Mouse (Mus musculus) gastrocnemius, adult 2 months (tissue): ENCODE data around the gene Emc7. TPM values are rescaled to one million over a fixed set of nuclear protein-coding genes. Genes with fewer than 3 reads are reported as not detected.

Experiments used
- DNase-seq: peaks from one replicate; pipeline ENCODE4 v3.0.0; 2022
- H3K27ac ChIP-seq: fragments of 200-600 bp; 2 replicates; pipeline ENCODE4 v1.8.1; 2022; ENCODE audit warnings: mild to moderate bottlenecking
- H3K4me3 ChIP-seq: fragments of 200-600 bp; 2 replicates; pipeline ENCODE4 v1.8.1; 2022; ENCODE audit warnings: mild to moderate bottlenecking, moderate library complexity
- CTCF ChIP-seq: fragments of 200-600 bp; IDR thresholded peaks from 2 replicates; pipeline ENCODE4 v1.8.1; 2022; ENCODE audit warnings: antibody characterized with exemption, mild to moderate bottlenecking, moderate library complexity
- intact Hi-C: fragments of 180-260 bp; cut with DNase I; formaldehyde crosslinking; loops from one replicate; pipeline ENCODE4 v1.15.1; 2025
- total RNA-seq, 2 experiments: library from RNA; stranded (reverse); gene quantifications; 2 replicates each; pipeline ENCODE4 v1.2.3; 2021

Gene Emc7
- total RNA-seq, 2 experiments from 2014 or later, result 12.6 to 15.3 TPM

DNA sequence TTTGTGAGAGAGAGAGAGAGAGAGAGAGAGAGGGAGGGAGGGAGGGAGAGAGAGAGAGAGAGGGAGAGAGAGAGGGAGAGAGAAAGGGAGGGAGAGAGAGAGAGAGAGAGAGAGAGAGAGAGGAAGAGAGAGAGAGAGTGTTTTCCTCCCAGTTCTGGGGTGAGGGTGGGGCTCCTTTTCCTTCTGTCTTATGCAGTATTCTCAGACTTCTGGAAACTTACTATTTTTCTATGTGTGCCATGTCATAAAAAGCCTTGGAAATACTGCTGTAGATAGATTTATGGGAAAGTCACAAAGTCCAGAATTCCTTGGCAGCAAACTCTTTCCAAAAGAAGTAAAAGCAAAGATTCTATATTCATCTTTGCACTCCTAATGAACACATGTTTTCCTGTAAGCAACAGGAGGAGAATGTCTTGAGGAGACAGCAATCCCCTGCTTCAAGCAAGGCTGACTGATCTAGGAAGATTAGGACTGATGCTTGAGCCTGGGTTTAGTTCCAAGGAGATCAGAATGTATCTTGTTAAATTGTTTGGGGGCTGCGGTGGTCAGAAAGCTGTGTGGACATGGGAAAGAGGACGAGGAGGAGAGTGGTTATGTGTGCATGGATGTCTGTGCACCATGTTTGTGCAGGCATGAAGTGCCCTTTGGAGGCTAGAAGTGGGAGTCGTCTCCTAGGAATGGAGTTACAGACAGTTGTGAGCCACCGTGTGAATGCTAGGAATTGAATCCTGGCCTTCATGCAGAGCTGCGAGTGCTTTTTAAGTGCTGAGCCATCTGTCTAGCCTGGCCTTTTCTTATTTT lies 27.9 kb downstream of the Emc7 start:
- intact Hi-C loops, result loop anchor here (5.0 kb wide), 1 partner anchor 220 kb away; the partner anchor contains the start of gene Nop10
- TF ChIP-seq CTCF, result no peak
- no peak for DNase-seq
- Histone ChIP-seq H3K4me3 (no peak overlapping the region), H3K27ac (no peak overlapping the region)

DNA sequence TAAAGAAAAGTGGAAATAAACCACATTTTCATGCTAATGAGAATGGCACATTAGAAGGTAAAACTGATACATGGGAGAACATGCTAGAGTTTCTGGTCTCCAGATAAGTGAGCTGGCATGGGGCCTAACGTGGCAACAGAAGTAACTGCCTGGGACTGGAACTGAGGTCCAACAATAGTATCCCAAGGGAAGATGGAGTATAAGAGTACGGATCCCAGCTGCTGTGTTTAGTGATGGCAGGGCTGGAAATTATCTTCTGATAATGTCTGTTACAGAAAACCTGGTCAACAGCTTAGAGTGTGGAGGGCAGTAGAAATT lies 28.5 kb downstream of the Emc7 start:
- Histone ChIP-seq H3K27ac (no peak overlapping the region), H3K4me3 (no peak overlapping the region)
- TF ChIP-seq CTCF, result no peak
- intact Hi-C loops, result loop anchor here (5.0 kb wide), 1 partner anchor 221 kb away; the partner anchor contains the start of gene Nop10
- no peak for DNase-seq

DNA sequence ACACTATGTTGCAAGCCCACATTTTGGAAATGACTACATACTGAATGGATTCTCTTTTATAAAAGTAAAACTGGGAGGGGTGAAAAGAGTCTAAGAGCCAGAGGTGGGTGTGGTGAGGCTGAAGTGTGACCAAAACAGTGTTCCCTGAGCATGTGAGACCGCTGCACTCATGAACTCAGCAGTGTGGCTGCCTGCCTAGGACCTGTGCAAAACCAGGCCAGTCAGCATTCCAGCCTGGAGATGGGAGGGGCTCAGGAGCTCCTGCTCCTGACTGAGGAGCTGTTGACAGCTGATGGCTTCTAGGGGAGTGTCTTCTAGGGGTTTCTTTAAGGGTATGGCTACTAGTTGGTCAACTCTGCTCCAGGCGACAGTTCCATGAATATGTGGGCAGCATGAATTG lies 30.1 kb downstream of the Emc7 start:
- H3K27ac ChIP-seq, result peak overlapping the region; percentile 57; the same call in 1 of the 2 replicates
- TF ChIP-seq CTCF, result no peak
- peak; percentile 80 for DNase-seq
- intact Hi-C loops, result loop anchor here (5.0 kb wide), 1 partner anchor 223 kb away; the partner anchor contains the start of gene Nop10
- no peak overlapping the region for H3K4me3 ChIP-seq

DNA sequence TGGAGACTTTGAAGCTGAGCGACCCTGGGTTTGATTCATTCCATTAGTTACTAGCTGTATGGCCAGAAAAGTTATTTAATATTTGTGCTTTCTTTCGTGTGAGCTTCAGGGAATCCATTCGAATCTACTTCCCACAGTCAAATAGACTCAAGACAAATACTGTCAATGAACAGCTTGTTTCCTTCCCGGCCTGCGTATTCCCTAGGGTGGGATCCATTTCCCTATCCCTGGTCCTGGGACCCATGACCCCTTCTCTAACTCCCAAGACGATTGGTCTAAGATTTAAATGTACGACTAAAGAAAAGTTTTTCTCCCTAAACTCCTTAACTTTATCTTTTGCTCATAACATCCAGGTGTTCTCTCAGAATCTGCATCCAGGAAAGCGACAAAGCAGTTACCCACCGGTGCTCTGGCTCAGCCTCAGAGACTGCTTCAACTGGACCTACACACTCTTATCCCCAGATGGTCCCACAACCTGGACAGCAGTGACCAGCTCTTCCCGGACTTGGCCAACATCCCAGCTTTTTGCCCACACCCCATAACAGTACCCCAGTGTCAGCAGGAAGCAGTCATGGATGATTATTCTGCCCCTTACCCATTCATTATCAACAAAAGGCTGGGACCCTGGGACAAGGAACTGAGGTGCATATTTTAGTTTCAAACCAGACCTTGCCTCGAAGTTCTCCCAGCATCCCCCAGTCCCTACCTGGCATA lies 35.8 kb downstream of the Emc7 start:
- DNase-seq, result no peak
- no peak overlapping the region for H3K4me3 ChIP-seq
- H3K27ac ChIP-seq, result no peak overlapping the region
- no peak for TF ChIP-seq CTCF
- intact Hi-C loops, result no loop called here

DNA sequence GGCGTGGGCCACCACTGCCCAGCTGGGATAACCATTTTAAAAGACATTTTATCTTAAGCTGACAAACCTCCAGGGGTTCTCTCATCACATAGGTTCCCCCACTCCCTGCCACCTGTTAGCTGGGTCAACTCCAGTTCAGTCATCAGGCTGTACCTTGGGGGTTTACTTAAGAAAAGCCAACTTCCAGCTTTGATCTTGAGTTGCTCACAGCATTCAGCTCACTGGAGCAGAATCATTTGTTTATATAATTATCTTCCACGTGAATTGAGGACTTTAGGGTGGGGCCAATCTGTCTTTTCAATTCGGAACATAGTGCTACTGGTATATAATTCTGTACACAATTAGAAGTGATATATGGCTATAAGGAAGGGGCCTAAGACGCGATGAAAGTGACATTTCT lies 36.8 kb downstream of the Emc7 start:
- no peak for TF ChIP-seq CTCF
- Histone ChIP-seq H3K27ac (peak overlapping the region; percentile 96), H3K4me3 (peak overlapping the region; percentile 88; the same call in 1 of the 2 replicates)
- no peak for DNase-seq
- intact Hi-C loops, result no loop called here

DNA sequence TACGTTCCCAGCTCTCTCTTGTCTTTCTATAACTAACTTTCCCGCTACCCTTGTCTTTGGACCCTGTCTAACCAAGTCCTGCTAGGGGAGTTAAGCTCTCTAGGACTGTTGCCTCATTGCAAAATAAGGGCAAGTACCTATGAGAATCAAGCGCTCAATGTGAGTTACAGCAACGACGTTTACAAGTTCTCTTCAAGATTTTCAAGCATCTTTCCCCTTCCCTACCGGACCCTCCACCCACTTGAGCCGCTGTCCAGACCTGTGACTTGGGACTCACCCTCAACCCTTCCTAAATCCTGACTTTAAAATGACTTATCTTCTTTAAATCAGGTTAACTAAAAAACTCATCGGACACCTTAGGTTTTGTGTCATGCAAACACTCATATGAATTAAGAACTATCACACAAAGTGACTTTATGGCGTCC lies 37.6 kb downstream of the Emc7 start:
- H3K4me3 ChIP-seq, result peak overlapping the region; percentile 88
- no peak for TF ChIP-seq CTCF
- intact Hi-C loops, result no loop called here
- H3K27ac ChIP-seq, result peak overlapping the region; percentile 96
- no peak for DNase-seq

DNA sequence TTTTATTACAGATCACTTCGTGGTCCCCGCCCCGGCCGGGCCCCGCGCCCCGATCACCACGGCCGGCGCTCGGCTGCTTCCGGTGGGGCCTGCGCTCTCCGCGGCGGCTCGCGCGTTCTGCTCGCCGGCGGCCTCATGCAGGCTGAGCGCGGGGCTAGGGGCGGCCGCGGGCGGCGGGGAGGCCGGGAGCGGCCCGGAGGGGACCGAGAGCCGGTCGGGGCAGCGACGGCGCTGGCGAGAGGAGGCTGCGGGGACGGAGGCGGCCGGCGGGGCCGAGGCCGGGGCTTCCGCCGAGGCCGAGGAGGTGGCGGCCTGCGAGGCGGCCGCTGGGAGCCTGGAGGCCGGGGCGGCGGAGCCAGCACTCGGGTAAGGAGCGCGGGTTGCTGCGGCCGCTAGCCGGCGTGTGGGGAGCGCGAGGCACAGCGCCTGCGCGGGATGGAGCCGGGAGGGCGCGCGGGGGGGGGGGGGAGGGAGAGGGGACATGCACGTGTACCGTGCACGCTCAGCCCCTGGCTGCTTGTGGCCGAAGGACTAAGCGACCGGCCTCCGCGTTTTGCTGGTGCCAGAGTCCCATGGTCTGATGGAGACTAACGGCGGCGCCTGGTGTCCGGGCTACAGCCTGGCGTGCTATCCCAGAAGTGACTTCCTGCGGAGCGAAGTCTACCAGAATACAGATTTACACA lies 38.2 kb downstream of the Emc7 start, which contains the start of gene Aven:
Aven (plus strand) TSS at position 109 of the 683 bp plus-strand sequence.
- intact Hi-C loops, result no loop called here
- DNase-seq, result peak; percentile 95
- TF ChIP-seq CTCF, result peak; percentile 31
- Histone ChIP-seq H3K27ac (peak within 1 kb of the TSS; percentile 96), H3K4me3 (peak within 1 kb of the TSS; percentile 88)

DNA sequence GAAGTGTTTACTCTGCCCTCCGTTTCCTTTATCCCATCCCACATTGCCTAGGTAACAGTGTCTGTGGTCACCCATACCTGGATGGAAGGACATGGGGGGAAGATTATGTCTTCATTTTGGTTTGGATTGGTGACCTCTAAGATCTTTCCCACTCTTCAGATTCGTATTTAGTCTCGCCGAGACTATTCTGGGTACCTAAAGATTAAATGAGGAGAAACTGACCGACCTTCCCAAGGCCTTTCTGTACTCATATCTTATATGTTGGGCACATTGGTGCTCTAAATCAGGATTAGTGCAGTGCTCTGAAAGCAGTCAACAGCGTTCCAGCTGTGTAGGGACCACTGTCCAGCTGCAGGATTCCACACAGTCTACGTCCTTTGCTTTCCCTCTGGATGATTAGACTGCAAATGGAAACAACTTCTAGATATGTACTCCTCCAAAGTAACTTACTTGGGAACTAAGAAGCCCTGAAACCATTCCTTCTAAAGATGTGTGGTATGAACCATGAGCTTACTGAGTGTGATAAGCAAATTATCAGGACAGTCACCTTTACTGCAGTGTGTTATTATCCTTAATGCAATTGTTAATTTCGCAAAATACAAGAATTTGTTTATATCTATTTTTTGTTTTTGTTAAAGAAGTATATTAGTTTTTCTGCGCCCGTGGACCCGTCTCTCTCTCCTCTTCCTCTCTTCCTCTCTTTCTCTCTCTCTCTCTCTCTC lies 38.9 kb downstream of the Emc7 start:
- DNase-seq, result no peak
- TF ChIP-seq CTCF, result no peak
- Histone ChIP-seq H3K4me3 (peak overlapping the region; percentile 88), H3K27ac (peak overlapping the region; percentile 96)
- intact Hi-C loops, result no loop called here

DNA sequence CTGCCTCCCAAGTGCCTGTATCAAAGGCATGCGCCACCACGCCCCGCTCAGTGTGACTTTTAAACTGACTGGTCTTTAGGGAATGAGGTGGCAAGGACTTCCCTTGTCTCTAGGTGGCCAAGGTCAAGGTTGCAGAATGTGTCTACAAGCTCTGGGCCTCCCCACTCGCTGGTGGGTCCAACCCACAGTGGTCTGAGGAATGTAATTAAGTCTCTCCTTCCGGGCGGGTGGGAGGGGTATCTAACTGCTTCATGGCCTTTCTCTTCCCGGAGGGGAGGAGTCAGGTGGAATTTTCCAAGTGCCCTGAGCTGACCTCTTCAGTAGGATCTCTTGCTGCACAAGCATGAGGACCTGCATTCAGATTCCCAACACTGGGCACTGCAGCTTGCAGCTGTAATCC lies 43.1 kb downstream of the Emc7 start:
- no peak for TF ChIP-seq CTCF
- Histone ChIP-seq H3K27ac (no peak overlapping the region), H3K4me3 (no peak overlapping the region)
- DNase-seq, result no peak
- intact Hi-C loops, result no loop called here

DNA sequence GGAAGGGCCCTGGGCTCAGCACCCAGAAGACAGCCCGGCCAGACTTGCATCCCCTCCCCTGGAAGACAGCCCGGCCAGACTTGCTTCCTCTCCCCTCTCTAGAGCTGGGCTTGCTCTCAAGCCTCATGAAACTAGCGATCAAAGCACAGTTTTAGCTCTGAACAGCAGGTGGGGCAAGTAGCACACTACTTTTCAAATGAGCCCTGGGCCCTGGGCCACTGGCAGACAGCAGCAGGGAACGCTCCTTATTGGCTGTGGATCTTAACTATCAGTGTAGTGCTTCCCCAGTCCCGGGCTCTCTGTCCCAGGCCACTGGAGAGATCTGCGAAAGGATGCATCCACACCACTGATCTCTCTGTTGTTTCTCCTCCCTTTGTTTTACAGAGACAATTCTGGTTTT lies 46.4 kb downstream of the Emc7 start:
- intact Hi-C loops, result loop anchor here (2.0 to 5.0 kb wide), 2 partner anchors 36 to 268 kb away; no protein-coding TSS in a partner anchor
- peak; percentile 88 for DNase-seq
- Histone ChIP-seq H3K4me3 (no peak overlapping the region), H3K27ac (peak overlapping the region; percentile 54)
- TF ChIP-seq CTCF, result peak; percentile 77

DNA sequence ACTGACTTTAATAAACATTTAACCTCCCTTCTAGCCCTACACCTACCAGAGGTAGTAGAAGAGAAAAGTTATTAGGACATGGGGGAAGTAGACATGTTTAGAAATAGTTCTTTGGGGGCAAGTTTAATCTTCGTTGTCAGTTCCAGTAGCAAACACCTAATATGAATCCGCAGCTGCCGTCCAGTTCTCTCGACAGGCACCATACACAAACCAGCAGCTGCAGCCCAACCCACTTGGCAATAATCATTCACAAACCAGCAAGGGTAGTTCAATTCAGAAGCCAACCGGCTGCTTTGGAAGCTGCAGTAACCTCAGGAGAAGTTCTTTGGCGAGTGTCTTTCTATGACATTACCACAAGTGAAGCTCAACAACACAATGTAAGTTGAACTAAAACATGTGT lies 49.2 kb downstream of the Emc7 start:
- no peak for TF ChIP-seq CTCF
- intact Hi-C loops, result loop anchor here (5.0 kb wide), 1 partner anchor 33 kb away; no protein-coding TSS in a partner anchor
- Histone ChIP-seq H3K27ac (peak overlapping the region; percentile 62; the same call in 1 of the 2 replicates), H3K4me3 (no peak overlapping the region)
- no peak for DNase-seq

DNA sequence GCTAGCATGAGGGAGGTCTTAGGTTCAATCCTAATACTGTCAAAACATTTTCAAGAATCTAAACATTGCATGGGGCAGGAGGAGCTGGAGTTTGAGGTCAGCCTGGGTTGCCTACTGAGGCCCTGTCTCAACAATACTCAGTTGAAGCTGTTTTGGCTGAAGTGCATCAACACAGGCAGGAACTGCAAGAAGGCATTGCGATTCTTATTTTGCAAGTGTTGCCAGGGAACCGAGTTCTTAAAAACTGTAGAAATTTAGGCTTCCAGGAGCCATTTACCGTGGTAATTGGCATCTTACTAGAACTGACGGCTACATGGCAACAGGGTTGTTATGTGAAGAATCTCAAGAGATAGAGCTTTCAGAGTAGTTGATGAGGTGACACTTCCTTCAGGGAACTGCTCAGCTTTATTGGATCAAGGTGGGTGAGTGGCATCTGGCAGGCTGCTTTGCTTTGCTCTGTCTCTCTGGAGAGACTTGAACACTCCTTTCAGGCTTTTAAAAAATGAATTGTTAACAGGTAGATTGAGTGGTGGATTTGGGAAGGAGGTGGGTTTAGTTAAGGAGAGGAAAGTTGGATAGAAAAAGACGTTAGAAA lies 52.1 kb downstream of the Emc7 start:
- intact Hi-C loops, result no loop called here
- H3K27ac ChIP-seq, result no peak overlapping the region
- no peak overlapping the region for H3K4me3 ChIP-seq
- no peak for TF ChIP-seq CTCF
- DNase-seq, result no peak
